Mouse (Mus musculus): Measurements from ENCODE around the gene Kcnk10. TPM values are rescaled to one million over a fixed set of nuclear protein-coding genes. Genes with fewer than 3 reads are reported as not detected.
"Not testable (repeated sequence)": the region's sequence is repeated elsewhere in the genome, so short reads cannot be mapped to it uniquely, and the experiment has no call there.

Gene Kcnk10
- 10 to 100 TPM; 27.8 to 28.5 TPM for total RNA-seq (2021)
- long read RNA-seq, experiment 1, partial matches to known transcripts, result 2 of 8 reads
- long read RNA-seq, experiment 1, other reads (novel, unspliced or antisense), result 5 of 8 reads
- long read RNA-seq, experiment 2, partial matches to known transcripts, result 0 of 9 reads
- long read RNA-seq, experiment 2, other reads (novel, unspliced or antisense), result 9 of 9 reads

DNA sequence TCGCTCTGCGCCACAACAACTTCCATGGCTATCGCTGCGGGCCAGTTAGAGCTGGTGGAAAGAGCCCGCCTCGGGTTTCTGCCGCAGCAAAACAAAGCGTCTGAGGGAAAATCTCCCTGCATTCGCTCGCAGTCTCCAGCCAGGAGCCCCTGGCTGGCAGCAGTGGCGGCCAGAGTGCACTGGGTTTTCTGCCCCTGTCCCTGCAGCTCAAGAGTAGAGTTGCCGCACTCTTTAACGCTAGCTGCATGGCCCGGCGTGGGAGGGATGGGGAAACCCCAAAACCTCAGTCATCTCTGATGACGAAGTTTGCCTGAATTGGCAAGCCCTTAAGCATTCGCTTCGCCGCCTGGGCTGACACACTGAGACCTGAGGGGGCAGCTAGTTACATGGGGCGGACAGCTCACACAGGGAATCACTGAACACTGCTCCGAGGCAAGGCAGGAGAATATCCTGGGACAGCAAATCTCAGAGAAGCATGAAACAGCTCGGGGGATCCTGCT lies at the start of gene Kcnk10:
Gene Kcnk10 (minus strand): TSS at position 450 of the 500 bp plus-strand sequence.
- no peak for DNase-seq (ENCODE audit: low spot score in 2 of 2)

DNA sequence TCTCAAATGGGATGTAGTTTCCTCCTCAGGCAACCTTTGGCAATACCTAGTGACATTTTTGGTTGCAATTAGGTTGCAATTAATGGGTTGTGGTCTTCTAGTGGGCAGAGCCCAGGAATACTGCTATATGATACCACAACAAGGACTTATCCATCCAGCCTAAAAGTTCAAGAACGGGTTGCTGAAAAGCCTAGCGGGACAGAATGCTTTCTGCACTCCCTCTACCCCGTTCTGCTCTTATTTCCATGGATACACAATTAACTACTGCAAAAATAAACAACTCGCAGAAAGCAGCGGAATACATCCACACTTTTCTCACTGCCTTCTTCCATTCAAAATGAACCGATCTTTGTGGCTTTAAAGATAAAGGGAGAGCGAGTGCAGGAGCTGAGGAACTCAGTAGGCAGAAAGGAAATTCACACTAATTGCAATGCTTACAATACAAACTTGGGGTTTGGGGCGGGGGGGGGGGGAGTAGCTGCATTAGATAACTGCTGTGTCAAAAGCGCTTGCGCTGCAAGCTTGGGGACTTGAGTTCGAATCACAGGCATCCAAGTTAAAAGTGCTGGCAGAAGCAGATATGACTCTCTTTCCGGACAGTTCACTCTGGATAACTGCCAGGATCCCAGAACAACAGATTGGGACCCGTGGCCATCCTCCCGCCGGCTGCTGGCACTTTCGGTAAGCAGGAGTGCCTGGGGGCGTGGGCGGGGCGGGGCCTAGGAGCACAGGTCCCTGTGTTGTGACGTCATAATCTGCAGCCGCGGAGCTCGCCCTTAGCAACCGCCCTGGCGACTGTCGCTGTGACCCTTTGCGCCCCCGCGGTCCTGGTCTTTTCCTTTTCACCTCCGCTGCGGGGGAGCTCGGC lies 49.5 kb upstream of the Kcnk10 start, which contains the start of gene Spata7:
Gene Spata7 (plus strand): TSS at position 766 of the 868 bp plus-strand sequence.
- DNase-seq (ENCODE audit: low spot score in 2 of 2), result peak; percentile 84 to 86

DNA sequence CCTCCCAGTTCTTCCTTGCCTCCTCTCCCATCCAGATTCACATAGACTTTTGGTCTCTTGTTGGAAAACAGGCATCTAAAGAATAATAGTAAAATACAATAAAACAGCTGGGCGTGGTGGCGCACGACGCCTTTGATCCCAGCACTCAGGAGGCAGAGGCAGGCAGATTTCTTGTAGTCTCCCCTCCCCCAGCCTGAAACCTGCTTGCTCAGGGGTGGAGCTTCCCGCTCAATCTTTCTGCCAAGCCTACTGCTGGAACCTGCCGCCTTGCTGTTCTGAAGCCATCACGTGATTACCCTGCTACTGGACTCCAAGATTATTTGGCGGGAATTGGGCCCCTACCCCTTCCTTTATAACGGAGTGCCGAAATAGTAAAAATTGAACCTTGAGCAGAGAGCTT lies 45.2 kb upstream of the Kcnk10 start:
- DNase-seq (ENCODE audit: low spot score in 2 of 2), result not testable (repeated sequence)

DNA sequence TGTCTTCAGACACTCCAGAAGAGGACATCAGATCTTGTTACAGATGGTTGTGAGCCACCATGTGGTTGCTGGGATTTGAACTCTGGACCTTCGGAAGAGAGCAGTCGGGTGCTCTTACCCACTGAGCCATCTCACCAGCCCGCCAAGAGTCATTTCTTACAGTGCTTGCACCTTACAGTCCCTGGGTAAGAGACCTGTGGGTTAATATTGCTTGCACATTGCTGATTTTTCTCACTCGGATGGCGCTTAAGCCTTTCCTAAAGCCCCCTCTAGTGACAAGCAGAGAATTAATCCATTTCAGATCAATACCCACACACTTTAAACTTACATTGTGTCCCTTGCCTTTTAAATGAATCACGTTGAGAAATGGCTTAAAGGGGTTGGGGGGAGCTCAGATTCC lies 42.8 kb upstream of the Kcnk10 start:
- DNase-seq (ENCODE audit: low spot score in 2 of 2), result peak in 1 of 2 experiments; percentile 57

DNA sequence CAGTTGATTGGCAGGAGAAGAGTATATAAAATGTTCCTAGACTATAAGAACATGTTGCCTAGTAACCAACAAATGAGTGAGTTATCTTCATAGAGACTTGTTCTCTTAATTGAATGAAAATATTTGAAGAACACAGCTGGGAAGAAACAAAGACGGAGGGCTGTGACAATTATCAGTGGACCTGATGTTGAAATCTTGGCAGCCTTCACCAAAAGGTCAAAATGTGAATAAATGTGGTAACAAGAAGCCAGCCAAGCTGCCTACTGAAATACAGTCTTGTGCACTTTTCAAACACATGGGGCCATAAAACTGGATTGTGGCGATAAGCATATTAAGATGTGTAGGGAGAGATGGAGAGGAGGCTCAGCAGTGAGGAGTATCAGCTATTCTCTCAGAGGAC lies 41.4 kb upstream of the Kcnk10 start:
- no peak for DNase-seq (ENCODE audit: low spot score in 2 of 2)

DNA sequence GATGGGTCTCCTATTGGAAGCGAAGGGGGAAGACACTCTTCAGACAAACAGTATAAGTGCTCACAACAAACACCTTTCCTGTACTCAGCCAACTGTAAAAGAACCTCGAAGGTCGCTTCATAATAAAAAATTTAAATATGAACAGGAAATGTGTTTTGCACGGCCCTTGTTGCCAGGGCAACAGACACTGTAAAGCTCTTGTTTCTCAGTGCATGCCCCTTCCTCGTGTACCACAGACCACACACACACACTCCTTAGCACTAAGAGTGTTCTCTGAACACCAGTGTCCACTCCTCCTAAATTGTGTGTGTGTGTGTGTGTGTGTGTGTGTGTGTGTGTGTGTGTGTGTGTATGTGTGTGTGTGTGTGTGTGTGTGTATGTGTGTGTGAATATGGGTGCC lies 37.6 kb upstream of the Kcnk10 start:
- no peak for DNase-seq (ENCODE audit: low spot score in 2 of 2)

DNA sequence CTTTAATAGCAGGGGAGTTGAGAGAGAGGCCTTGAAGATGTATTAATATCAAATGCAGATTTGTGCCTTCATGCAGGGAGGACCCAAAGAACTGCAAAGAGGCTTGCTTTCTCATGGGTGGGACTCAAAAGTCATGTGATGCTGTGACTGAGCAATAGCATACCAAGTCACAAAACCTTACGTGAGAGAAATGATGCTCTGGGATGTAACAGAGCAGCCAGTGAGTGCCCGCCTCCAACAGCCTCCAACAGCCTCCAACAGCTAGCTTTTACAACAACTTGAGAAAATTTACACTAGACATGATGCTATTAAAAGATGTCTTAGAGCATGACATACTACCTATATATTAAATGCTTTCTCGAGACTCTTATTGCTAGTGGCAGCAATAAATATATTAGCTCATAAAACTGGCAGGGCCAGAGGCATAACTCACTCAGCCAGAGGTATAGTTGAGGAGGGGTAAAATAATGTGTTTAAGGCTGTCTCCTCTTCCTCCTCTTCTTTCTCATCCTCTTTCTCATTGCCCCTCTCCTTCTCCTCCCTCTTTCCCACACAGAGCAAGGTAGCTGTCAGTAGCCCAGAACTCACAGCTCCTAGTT lies 36.9 kb upstream of the Kcnk10 start:
- DNase-seq (ENCODE audit: low spot score in 2 of 2), result no peak

DNA sequence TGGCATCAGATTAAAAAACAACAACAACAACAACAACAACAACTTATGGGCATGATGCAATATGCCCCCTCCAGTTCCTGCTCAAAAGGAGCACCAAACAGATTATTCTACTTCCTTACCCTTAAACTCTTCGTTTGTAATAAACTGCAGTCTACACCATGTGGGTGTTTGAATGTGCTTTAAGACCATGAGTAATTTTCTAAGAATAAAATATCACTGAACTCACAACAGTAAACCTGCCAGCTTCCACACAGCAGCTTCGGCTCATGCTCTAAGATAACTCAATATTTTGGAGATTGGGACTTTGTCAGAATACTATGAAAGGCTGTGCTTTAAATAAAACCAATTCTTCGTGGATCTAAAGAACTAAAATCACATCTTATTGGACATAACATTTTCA lies 32.2 kb upstream of the Kcnk10 start:
- DNase-seq (ENCODE audit: low spot score in 2 of 2), result no peak

DNA sequence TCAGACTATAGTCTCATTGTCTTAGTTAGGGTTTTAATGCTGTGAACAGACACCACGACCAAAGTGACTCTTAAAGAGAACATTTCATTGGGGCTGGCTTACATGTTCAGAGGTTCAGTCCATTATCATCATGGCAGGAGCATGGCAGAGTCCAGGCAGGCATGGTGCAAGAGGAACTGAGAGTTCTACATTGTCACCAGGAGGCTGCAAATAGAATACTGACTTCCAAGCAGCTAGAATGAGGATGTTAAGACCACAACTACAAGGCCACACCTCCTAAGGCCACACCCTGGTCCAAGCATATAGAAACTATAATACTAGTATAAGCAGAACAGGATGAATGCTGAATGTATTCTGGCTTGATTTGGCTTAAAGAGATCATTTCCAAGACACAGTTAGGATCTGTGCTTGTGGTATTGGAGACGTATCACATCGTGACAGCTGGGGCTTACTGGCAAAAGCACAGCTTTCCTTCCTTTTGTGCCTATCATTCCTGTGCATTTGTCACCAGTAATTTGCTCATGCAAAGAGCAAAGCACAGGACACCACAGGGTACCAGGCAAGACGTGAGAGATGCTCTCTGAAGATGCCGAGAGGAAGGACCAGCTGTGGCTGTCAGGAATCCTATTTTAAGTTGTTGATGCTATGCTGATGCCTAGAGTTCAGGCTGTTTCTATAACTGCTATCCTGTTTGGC lies 28.6 kb upstream of the Kcnk10 start:
- peak in 1 of 2 experiments; percentile 17 for DNase-seq (ENCODE audit: low spot score in 2 of 2)

DNA sequence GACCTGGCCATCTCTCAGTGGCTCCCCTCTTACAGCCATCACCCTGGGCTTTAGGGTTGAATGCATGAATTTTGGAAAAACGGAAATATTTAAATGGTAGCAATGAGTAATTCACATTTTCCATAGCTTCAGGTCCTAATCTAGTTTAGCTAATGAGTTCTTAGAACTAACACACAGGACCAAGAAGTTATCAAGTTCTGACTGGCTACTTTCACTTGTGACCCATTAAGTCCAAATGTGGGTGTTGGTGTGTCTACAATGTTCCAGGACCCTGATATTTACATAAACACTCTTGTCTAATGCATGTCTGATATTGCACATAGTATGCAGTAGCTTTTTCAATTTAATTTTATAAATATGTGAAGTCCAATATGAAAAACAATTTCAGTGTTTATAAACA lies 27.2 kb upstream of the Kcnk10 start:
- no peak for DNase-seq (ENCODE audit: low spot score in 2 of 2)

DNA sequence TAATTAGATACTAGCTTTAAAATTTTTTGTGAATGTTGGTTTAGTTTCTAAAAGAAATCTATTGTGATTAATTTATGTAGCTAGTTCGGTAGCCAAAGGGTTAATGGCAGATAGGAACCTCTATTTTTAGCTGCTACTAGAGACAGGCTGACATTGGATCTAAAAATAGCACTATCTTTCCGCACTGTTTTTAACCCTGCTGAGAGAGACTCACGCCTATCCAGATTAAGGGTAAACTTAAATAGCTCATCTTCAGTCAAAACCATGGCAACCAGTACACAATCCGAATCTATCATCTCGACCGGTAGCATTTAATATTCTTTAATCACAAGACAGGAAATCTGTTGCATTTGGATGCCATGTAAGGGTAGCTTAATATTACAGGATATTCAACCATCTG lies 24.0 kb upstream of the Kcnk10 start:
- peak in 1 of 2 experiments; percentile 12 for DNase-seq (ENCODE audit: low spot score in 2 of 2)

DNA sequence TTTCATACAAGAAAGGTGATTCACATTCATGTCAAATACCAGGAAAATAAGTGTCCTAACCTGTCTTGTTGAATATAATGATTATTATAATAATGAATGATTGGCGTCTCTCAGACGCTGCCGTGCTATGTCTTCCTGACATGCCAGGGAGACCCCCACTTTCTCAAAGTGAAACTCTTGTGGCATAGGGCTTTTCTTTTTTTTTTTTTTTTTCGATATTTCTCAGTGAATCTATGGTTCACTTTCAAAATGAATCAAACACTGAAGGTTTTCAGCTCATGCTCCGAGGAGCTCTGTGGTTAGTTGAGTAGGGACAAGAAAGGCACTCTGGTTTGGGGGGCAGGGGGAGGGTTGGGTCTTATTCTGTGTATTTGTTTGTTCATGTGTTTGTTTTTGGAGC lies 22.8 kb upstream of the Kcnk10 start:
- no peak for DNase-seq (ENCODE audit: low spot score in 2 of 2)

DNA sequence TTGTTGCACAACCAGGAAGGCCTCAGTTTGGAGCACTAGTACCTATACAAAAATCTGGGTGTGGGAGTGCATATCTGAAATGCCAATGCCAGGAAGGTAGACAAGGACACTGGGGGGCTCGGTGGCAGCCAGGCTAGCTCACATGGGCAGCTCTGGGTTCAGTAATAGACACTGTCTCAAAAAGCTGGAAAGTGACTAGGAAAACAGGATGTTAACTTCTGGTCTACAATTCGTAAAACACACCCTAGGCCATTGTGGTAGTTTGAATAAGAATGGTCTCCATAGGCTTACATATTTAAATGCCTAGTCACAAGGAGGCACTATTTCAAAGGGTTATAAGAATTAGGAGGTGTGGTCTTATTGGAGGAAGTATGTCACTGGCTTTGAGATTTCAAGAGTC lies 12.9 kb upstream of the Kcnk10 start:
- no peak for DNase-seq (ENCODE audit: low spot score in 2 of 2)

DNA sequence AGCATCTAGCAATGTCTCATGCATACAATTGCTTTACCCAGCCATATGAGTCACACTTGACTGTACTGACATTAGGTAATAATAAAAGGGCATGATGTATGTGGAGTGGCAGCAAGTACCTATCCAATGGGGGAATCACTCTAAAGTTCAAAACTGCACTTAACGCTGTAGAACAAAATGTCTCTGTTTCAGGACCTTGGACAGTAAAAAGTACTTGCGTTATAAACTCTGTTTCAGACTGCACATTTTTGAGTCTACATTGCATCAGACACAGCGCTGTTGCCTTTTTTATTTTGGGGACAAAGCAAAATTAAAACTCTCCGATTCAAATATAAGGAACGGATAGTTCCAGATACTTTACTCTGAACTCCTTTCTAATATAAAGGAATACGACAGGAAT lies 10.5 kb upstream of the Kcnk10 start:
- no peak for DNase-seq (ENCODE audit: low spot score in 2 of 2)

DNA sequence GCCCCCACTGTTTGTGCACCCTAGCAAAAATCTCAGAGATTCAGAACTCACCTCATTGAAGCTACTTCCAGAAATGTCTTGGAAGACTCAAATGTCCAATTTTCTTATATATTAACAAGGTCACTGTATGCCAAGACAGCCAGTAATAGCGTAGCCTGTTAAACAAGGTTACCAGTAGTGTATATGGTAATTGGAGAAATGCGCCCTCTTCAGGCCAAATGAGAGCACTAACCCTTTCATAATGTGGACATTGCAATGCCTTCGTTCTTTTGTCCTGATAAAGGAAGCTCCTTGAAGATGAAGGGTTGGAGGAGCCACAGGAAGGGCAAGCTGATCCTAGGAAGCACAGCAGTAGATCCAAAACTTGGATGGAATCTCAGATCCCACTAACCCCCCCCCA lies 7.2 kb upstream of the Kcnk10 start:
- DNase-seq (ENCODE audit: low spot score in 2 of 2), result no peak

DNA sequence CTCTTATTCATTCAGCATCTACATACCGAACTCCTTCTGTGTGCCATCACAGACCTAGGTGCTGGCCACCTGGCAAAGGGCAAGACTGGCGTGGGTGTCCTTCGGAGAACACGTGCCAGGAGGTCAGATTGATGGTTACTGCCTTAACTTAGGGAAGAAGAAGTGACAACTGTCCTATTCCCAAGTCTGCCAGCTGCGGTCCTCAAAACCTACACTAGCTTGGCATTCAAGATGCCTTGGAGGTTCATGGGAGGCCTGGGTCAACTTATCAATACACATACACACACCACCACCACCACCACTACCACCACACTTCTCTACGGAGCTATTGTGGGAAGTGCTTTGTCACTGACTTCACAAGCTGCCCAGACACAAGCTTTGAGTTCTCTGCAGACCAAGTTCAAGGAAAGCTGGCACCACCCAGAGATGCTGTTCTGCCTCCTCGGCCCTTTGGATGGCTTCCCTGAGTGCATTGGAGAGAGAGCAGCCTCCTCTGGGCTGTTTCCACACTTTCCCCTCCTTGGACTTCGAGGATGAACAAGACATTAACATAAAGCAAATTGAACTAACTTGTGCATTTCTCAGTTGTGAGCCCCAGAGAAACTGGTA lies 2.1 kb downstream of the Kcnk10 start:
- no peak for DNase-seq (ENCODE audit: low spot score in 2 of 2)

DNA sequence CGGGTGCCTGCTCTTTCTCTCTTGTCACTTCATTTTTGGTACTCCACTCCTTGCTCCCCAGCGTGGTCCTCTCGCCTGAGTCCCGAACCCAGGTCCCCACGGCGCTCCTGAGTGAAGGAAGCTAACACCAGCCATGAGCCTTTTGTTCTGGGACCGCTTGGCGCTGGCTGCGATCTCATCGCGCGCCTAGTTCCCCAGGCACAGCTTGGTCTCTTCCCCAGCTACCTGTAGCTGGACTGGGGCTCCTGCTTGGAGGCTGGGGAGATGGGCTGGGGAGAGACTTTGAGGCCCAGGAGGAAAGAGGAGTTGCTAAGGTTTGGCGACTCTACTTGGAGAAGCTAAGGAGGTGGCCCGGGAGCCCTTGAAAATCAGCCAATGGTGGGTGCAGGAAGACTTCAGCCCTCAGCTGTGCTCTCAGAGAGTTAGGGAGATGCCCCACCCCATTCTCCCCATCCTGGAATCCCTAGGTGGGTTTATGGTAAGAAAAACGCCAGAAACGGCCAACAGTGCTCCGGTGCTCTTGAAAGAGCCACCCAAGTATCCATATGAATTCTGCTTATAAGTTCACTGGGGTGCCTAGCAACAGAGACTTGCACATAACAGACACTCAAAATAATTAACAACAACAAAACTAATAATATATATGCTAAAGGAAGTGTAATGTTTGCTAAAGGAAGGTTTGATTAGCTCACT lies 2.8 kb downstream of the Kcnk10 start:
- no peak for DNase-seq (ENCODE audit: low spot score in 2 of 2)

DNA sequence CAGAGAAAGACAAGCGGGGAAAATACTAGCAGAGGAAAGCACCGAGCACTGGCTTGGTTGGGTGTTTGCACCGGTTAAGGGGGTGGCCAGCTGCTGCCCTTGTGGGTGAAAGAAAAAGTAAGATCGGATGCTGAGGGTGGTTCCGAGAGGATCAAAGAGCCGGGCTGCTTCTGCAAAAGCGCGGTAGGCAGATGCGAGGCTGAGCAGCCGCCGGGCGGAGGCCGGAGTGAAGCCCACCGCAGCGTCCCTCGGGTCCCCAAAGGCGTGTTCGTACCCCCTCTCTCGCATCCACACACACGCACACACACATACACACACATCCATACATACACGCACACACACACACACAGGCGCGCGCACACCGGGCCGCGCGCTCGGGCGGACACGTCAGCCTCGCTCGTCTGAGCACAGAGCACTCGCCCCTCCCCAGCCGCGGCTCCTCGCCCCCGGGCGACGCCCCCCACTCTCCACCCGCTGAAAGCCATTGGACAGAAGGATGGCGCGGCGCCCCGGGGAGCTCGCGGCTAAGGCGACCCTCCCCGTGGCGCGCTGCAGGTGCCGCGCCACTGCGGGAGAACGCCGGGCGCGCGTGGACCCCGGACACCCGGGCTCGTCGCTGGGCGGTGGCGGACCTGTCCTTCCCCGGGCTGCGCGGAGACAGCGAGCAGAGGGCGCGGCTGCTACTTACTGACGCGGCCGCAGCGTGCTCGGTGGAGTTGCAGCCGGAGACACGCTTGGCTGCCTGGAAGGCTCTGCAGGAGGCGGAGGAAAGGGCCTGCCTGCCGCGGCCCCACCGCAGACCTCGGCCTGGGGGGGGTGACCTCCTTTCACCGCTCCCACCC lies 3.5 kb downstream of the Kcnk10 start:
- peak; percentile 75 to 81 for DNase-seq (ENCODE audit: low spot score in 2 of 2)
